Mouse (Mus musculus) spleen, adult 2 months (tissue): ENCODE results near the gene Rps6ka4. TPM values are rescaled to one million over a fixed set of nuclear protein-coding genes. Genes with fewer than 3 reads are reported as not detected.

Experiments used
- DNase-seq, 2 experiments: peaks; one replicate each; pipeline versions ENCODE4 v3.0.0 to v3.0.0-alpha.2; 2012 to 2021; ENCODE audit warnings: low spot score in 2 of 2, low read depth in 1 of 2
- H3K27ac ChIP-seq: fragments of 200-500 bp; 2 replicates; pipeline ENCODE4 v1.5.1; 2012; ENCODE audit warnings: low read length, inconsistent platforms; ENCODE audit not compliant: insufficient read depth
- H3K27me3 ChIP-seq: fragments of 200-500 bp; 2 replicates; pipeline ENCODE4 v1.6.1; 2012; ENCODE audit warnings: mild to moderate bottlenecking, moderate library complexity, low read length, inconsistent platforms; ENCODE audit not compliant: control insufficient read depth, insufficient read depth
- H3K36me3 ChIP-seq: fragments of 200-500 bp; 2 replicates; pipeline ENCODE4 v1.6.1; 2012; ENCODE audit warnings: mild to moderate bottlenecking, low read length, inconsistent platforms; ENCODE audit not compliant: control insufficient read depth, insufficient read depth
- H3K4me1 ChIP-seq: fragments of 200-500 bp; 2 replicates; pipeline ENCODE4 v1.6.1; 2011; ENCODE audit warnings: inconsistent platforms; ENCODE audit not compliant: control insufficient read depth, insufficient read depth, insufficient read length
- H3K4me3 ChIP-seq: fragments of 200-500 bp; 2 replicates; pipeline ENCODE4 v1.5.1; 2011; ENCODE audit warnings: mild to moderate bottlenecking, inconsistent platforms; ENCODE audit not compliant: insufficient read depth, insufficient read length; ENCODE audit errors: extremely low read depth
- CTCF ChIP-seq: fragments of 200-500 bp; IDR thresholded peaks from 2 replicates; pipeline ENCODE4 v1.5.1; 2011; ENCODE audit warnings: mild to moderate bottlenecking, inconsistent platforms; ENCODE audit not compliant: insufficient read depth, insufficient read length, insufficient replicate concordance; ENCODE audit errors: extremely low read depth
- POLR2A ChIP-seq: fragments of 200-500 bp; IDR thresholded peaks from 2 replicates; pipeline ENCODE4 v1.6.1; 2011; ENCODE audit warnings: low read depth, low read length, inconsistent platforms
- WGBS: fragments of 180-500 bp; shearing (Covaris S2); methylation state at CpG from one replicate; pipeline ENCODE4 v1.1.7; 2018; 5-methylcytosine and 5-hydroxymethylcytosine counted together
- polyA plus RNA-seq: library from polyadenylated mRNA; depleted of rRNA; stranded (reverse); fragments of >200 nt; gene quantifications from 2 replicates; pipeline ENCODE4 v1.2.3, GENCODE M21; 2012

The Rps6ka4 gene
- polyA plus RNA-seq, 1 experiment, result 26.7 TPM

- H3K4me1 ChIP-seq, result peaks cover 39% of the 10 kb centered on the region
- no peak for DNase-seq
- peaks cover 7% of the 10 kb centered on the region for H3K36me3 ChIP-seq
- H3K27ac ChIP-seq, result peak overlapping the region; percentile 57
- peak overlapping the region; percentile 67 for H3K4me3 ChIP-seq
- 23% methylated on average over 9 of the region's 9 CpGs for WGBS
- no peaks in the 10 kb centered on the region for H3K27me3 ChIP-seq
- no peak for TF ChIP-seq POLR2A
- TF ChIP-seq CTCF, result no peak
Observed at GRCm38 (mm10) chr19:6857391-6858005, 17.1 kb upstream of the Rps6ka4 start.

GRCm38 (mm10) chr19:6857003-6857360, 16.5 kb upstream of the Rps6ka4 start:
- WGBS, result 56% methylated on average over 3 of the region's 3 CpGs
- DNase-seq, result no peak
- H3K27me3 ChIP-seq, result no peaks in the 10 kb centered on the region
- H3K27ac ChIP-seq, result peak overlapping the region; percentile 57; the same call in 1 of the 2 replicates
- H3K36me3 ChIP-seq, result peaks cover 7% of the 10 kb centered on the region
- peak overlapping the region; percentile 67; the same call in 1 of the 2 replicates for H3K4me3 ChIP-seq
- TF ChIP-seq POLR2A, result no peak
- no peak for TF ChIP-seq CTCF
- H3K4me1 ChIP-seq, result peaks cover 39% of the 10 kb centered on the region

GRCm38 (mm10) chr19:6856281-6857002, 16.0 kb upstream of the Rps6ka4 start:
- Histone ChIP-seq H3K27me3 (no peaks in the 10 kb centered on the region), H3K27ac (peak overlapping the region; percentile 57; the same call in 1 of the 2 replicates), H3K4me3 (no peak overlapping the region), H3K36me3 (peaks cover 7% of the 10 kb centered on the region), H3K4me1 (peaks cover 39% of the 10 kb centered on the region)
- WGBS, result 46% methylated on average over 12 of the region's 12 CpGs
- DNase-seq, result peak; percentile 37 to 68
- no peak for TF ChIP-seq POLR2A
- TF ChIP-seq CTCF, result peak; percentile 52; the same call in 1 of the 2 replicates

GRCm38 (mm10) chr19:6855225-6856031, 15.0 kb upstream of the Rps6ka4 start:
- 83% methylated on average over 38 of the region's 38 CpGs for WGBS
- TF ChIP-seq POLR2A (no peak), CTCF (no peak)
- Histone ChIP-seq H3K27me3 (no peaks in the 10 kb centered on the region), H3K4me1 (peaks cover 37% of the 10 kb centered on the region), H3K4me3 (no peak overlapping the region), H3K36me3 (peaks cover 8% of the 10 kb centered on the region), H3K27ac (no peak overlapping the region)
- no peak for DNase-seq

- Histone ChIP-seq H3K27me3 (no peaks in the 10 kb centered on the region), H3K4me3 (no peak overlapping the region), H3K4me1 (peaks cover 31% of the 10 kb centered on the region), H3K27ac (no peak overlapping the region), H3K36me3 (peaks cover 14% of the 10 kb centered on the region)
- TF ChIP-seq CTCF (no peak), POLR2A (no peak)
- DNase-seq, result no peak
- WGBS, result 94% methylated on average over 12 of the region's 12 CpGs
Observed at GRCm38 (mm10) chr19:6854658-6855057, 14.2 kb upstream of the Rps6ka4 start.

- TF ChIP-seq CTCF (no peak), POLR2A (no peak)
- no peak for DNase-seq
- 90% methylated on average over 8 of the region's 8 CpGs for WGBS
Observed at GRCm38 (mm10) chr19:6853903-6854302, 13.5 kb upstream of the Rps6ka4 start.

More at GRCm38 (mm10) chr19:6853903-6854302, 13.5 kb upstream of the Rps6ka4 start:
- H3K27me3 ChIP-seq, result no peaks in the 10 kb centered on the region
- peaks cover 24% of the 10 kb centered on the region for H3K4me1 ChIP-seq
- H3K4me3 ChIP-seq, result no peak overlapping the region
- H3K27ac ChIP-seq, result no peak overlapping the region
- H3K36me3 ChIP-seq, result peaks cover 17% of the 10 kb centered on the region
